Mouse (Mus musculus) liver, embryonic 12.5 days (tissue): ENCODE measurements around the gene Ccdc113. TPM values are rescaled to one million over a fixed set of nuclear protein-coding genes. Genes with fewer than 3 reads are reported as not detected.

Experiments
- ATAC-seq: fragments of 200-750 bp; cut with Nextera tagmentation; 2 replicates; pipeline ENCODE4 v1.8.0; 2017; ENCODE audit warnings: moderate number of reproducible peaks, mild to moderate bottlenecking, moderate library complexity
- H3K27ac ChIP-seq: fragments of 300-500 bp; sonication (generic); 2 replicates; pipeline ENCODE4 v1.5.1; 2016; ENCODE audit warnings: mild to moderate bottlenecking
- H3K27me3 ChIP-seq: fragments of 300-500 bp; sonication (generic); replicated peaks from 2 replicates; pipeline ENCODE4 v1.6.1; 2016; ENCODE audit warnings: mild to moderate bottlenecking, moderate library complexity
- H3K36me3 ChIP-seq: fragments of 300-500 bp; sonication (generic); 2 replicates; pipeline ENCODE4 v1.6.1; 2016; ENCODE audit warnings: mild to moderate bottlenecking, moderate library complexity
- H3K4me1 ChIP-seq: fragments of 300-500 bp; sonication (generic); 2 replicates; pipeline ENCODE4 v1.6.1; 2016
- H3K4me2 ChIP-seq: fragments of 300-500 bp; sonication (generic); 2 replicates; pipeline ENCODE4 v1.6.1; 2016; ENCODE audit warnings: mild to moderate bottlenecking, moderate library complexity
- H3K4me3 ChIP-seq: fragments of 300-500 bp; sonication (generic); 2 replicates; pipeline ENCODE4 v1.5.1; 2016; ENCODE audit warnings: mild to moderate bottlenecking, moderate library complexity
- H3K9ac ChIP-seq: fragments of 300-500 bp; sonication (generic); 2 replicates; pipeline ENCODE4 v1.6.1; 2016; ENCODE audit warnings: mild to moderate bottlenecking, moderate library complexity
- H3K9me3 ChIP-seq: fragments of 300-500 bp; sonication (generic); replicated peaks from 2 replicates; pipeline ENCODE4 v1.6.1; 2016; ENCODE audit warnings: mild to moderate bottlenecking, moderate library complexity
- WGBS: fragments of 180-500 bp; shearing (Covaris S2); methylation state at CpG from one replicate; pipeline ENCODE4 v1.1.7; 2016; ENCODE audit not compliant: insufficient replicate concordance; 5-methylcytosine and 5-hydroxymethylcytosine counted together
- polyA plus RNA-seq: library from polyadenylated mRNA; unstranded; fragments of >200 nt; fragmentation: Nextera tagmentation; extraction: Ambion mirVana; gene quantifications from 2 replicates; pipeline ENCODE4 v1.2.1, GENCODE M21; 2016

Gene Ccdc113
- polyA plus RNA-seq, 1 experiment from 2014 or later: not detected

DNA sequence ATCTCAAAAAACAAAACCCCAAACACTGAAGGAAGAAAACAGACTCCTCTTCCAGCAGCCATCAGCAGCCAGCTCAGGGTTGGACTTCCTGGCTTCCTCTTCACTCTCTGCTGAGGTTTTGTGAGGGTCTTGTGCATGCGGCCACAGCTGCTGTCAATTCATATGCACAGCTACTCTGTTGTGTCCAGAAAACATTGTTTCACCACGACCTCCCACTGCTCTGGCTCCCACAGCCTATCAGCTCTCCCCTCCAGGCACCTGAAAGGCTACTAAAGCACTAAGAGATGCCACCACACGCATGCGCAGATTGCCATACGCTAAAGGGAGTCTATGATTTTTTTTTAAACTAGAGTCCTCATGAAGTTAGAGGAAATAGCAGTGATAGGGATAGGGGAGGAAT lies 29.1 kb upstream of the Ccdc113 start:
- no peaks in the 10 kb centered on the region for H3K36me3 ChIP-seq
- H3K4me1 ChIP-seq: no peaks in the 10 kb centered on the region
- 0 out of 2 replicates have a peak, but pooled peaks cover 5% of the 10 kb centered on the region for H3K27me3 ChIP-seq
- H3K27ac ChIP-seq: no peak overlapping the region
- whole genome bisulfite sequencing: 61% methylated on average over 5 of the region's 5 CpGs
- no peak for ATAC-seq
- no peaks in the 10 kb centered on the region for H3K9me3 ChIP-seq
- no peak overlapping the region for H3K4me3 ChIP-seq
- no peak overlapping the region for H3K9ac ChIP-seq
- H3K4me2 ChIP-seq: no peak overlapping the region

DNA sequence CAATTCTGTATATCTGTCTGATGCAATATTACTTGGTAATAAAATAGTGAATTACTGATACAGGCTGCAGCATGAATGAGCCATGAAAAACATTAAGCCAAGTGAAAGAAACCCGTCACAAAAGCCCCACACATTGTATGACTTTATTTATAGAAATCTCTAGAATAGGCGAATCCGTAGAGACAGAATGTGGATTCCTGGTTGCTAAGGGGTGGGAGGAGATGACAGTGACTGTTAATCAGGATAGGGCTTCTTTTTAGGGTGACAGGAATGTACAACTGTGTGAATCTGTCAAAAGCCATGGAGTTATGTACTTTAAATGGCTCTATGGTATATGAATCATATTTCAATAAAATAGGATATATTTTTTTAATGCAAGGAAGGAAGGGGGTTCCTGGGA lies 28.3 kb upstream of the Ccdc113 start:
- ATAC-seq: no peak
- 0 out of 2 replicates have a peak, but pooled peaks cover 5% of the 10 kb centered on the region for H3K27me3 ChIP-seq
- H3K4me2 ChIP-seq: no peak overlapping the region
- H3K9me3 ChIP-seq: no peaks in the 10 kb centered on the region
- 75% methylated on average over 3 of the region's 3 CpGs for whole genome bisulfite sequencing
- no peak overlapping the region for H3K4me3 ChIP-seq
- H3K27ac ChIP-seq: no peak overlapping the region
- H3K36me3 ChIP-seq: no peaks in the 10 kb centered on the region
- H3K9ac ChIP-seq: no peak overlapping the region
- no peaks in the 10 kb centered on the region for H3K4me1 ChIP-seq

DNA sequence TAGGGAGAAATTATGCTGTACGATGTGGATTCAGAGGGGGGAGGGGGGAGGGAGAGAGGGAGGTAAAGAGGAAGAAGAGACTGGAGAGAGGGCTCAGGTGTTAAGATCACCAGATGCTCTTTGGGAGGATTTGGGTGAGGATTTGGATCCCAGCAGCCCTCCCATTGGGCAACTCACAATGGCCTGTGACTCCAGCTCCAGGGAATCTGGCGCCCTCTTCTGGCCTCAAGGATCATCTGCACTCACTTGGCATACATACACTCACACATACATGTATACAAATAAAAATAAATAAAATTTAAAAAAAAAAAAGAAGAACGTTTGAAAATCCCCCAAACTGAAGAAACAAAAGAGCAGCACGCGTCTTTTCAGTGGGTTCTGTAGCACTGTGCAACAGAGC lies 27.6 kb upstream of the Ccdc113 start:
- no peak for ATAC-seq
- no peaks in the 10 kb centered on the region for H3K4me1 ChIP-seq
- H3K36me3 ChIP-seq: no peaks in the 10 kb centered on the region
- no peak overlapping the region for H3K4me3 ChIP-seq
- no peak overlapping the region for H3K27ac ChIP-seq
- no peak overlapping the region for H3K4me2 ChIP-seq
- H3K9ac ChIP-seq: no peak overlapping the region
- H3K9me3 ChIP-seq: no peaks in the 10 kb centered on the region
- H3K27me3 ChIP-seq: 0 out of 2 replicates have a peak, but pooled peaks cover 5% of the 10 kb centered on the region
- WGBS: 66% methylated on average over 5 of the region's 5 CpGs

DNA sequence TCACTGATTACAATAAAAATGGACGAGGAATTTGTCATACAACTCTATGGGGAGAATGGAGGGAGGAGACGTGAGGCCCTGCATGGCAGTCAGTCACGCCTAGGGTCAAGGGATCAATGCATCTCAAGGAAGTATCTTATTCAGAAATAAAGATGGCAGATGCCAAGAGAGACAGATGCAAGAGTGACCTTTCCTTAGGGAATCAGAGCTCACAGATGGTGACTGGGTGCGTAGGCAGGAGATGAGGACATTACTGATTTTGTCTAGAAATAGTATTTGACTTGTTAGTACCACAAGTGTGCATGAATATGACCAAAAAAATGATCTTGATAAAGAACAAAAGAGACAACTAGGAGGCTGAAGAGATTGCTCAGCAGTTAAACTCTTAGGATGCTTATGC lies 21.6 kb upstream of the Ccdc113 start:
- 65% methylated on average over 4 of the region's 4 CpGs for WGBS
- Histone ChIP-seq H3K4me3 (no peak overlapping the region), H3K4me1 (no peaks in the 10 kb centered on the region), H3K27me3 (no peaks in the 10 kb centered on the region), H3K36me3 (no peaks in the 10 kb centered on the region), H3K27ac (no peak overlapping the region), H3K9me3 (no peaks in the 10 kb centered on the region), H3K4me2 (no peak overlapping the region), H3K9ac (no peak overlapping the region)
- ATAC-seq: no peak

DNA sequence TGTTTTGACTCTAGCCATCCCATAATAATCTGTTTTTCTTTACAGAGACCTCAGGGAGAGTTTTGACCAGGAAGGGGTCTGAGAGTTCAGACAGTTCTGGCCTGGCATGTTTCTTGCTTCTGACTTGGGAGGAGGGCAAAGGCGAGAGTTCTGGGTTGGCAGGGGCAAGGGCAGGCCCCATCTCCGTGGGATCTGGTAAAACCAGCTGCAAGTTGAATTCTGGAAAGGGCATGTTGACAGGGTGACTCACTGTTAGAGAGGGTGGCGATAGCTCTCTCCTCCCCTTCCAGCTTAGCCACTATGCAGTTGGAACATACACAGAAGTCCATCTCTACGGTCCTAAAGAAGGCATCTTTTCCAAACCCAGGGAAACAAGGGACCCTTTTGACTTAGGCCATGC lies 20.7 kb upstream of the Ccdc113 start:
- no peak overlapping the region for H3K9ac ChIP-seq
- no peak overlapping the region for H3K4me3 ChIP-seq
- 63% methylated on average over 4 of the region's 4 CpGs for WGBS
- ATAC-seq: no peak
- no peaks in the 10 kb centered on the region for H3K9me3 ChIP-seq
- no peaks in the 10 kb centered on the region for H3K4me1 ChIP-seq
- H3K27ac ChIP-seq: no peak overlapping the region
- H3K36me3 ChIP-seq: no peaks in the 10 kb centered on the region
- no peak overlapping the region for H3K4me2 ChIP-seq
- H3K27me3 ChIP-seq: no peaks in the 10 kb centered on the region

DNA sequence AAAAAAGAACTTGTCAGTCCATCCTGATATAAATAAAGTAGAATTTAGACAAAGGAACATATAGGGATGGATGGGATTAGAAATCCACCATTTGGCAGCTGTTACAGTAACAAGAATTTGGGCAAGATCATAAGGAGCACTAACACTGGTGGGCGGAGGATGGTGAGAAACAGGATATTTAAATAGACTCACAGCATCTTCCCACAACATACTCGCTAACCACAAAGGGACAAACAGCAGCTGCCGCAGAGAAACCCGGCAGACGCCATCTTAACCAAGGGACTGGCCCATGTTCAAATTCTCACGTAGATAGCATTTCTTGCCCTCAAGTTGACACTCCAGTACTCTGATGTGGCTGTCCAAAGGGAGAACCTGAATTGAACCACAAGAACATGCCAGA lies 17.0 kb upstream of the Ccdc113 start:
- Histone ChIP-seq H3K9ac (no peak overlapping the region), H3K4me1 (no peaks in the 10 kb centered on the region), H3K27me3 (no peaks in the 10 kb centered on the region), H3K4me2 (no peak overlapping the region), H3K27ac (no peak overlapping the region), H3K9me3 (no peaks in the 10 kb centered on the region), H3K4me3 (no peak overlapping the region), H3K36me3 (no peaks in the 10 kb centered on the region)
- ATAC-seq: no peak
- 71% methylated on average over 6 of the region's 6 CpGs for WGBS

DNA sequence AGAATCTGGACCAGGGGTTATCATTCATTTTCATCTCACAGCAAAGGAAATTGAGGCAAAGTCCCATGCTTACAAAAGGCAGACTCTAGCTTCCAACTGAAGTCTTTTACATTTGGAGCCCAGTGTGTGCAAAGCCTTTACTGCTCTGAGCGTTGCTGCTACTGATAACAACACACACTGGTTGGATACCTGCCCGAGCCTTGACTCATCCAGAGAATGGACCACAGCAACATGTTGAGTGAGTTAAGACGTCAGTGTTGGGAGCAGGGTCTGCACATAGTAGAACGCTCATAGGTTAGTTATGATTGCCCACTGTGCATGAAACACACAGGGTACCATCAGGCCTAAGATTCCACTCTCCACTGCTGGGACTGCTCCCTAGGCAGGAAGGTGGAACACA lies 9.9 kb upstream of the Ccdc113 start:
- WGBS: 63% methylated on average over 4 of the region's 4 CpGs
- ATAC-seq: no peak
- no peak overlapping the region for H3K9ac ChIP-seq

DNA sequence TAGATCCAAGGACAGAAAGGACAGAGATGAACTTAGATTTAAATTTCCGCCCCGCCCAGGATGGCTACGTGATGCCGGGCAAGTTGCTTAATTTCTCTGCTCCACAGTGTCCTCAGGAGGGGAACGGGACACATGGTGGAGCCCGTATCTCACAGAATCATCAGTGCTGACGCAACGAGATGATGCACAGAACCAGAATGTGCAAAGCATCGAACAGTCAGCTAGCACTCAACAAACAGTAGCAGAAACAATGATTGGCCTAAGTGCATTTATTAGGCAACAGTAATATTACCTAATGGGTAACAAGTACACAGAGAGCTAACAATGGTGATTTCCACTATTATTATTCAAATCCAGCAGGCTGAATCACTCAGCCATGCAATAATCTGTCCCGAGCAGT lies 5.7 kb upstream of the Ccdc113 start:
- H3K27me3 ChIP-seq: peaks cover 16% of the 10 kb centered on the region; the same call in 1 of the 2 replicates
- H3K9me3 ChIP-seq: no peaks in the 10 kb centered on the region
- no peak overlapping the region for H3K9ac ChIP-seq
- H3K4me1 ChIP-seq: no peaks in the 10 kb centered on the region
- no peak overlapping the region for H3K27ac ChIP-seq
- H3K36me3 ChIP-seq: no peaks in the 10 kb centered on the region
- H3K4me2 ChIP-seq: no peak overlapping the region
- H3K4me3 ChIP-seq: no peak overlapping the region
- no peak for ATAC-seq
- 74% methylated on average over 10 of the region's 10 CpGs for WGBS

More for the DNA sequence above, 9.9 kb upstream of the Ccdc113 start:
- H3K4me2 ChIP-seq: no peak overlapping the region
- no peak overlapping the region for H3K4me3 ChIP-seq
- H3K27ac ChIP-seq: no peak overlapping the region
- no peaks in the 10 kb centered on the region for H3K4me1 ChIP-seq
- no peaks in the 10 kb centered on the region for H3K36me3 ChIP-seq
- H3K9me3 ChIP-seq: no peaks in the 10 kb centered on the region
- H3K27me3 ChIP-seq: peaks cover 3% of the 10 kb centered on the region; the same call in 1 of the 2 replicates

DNA sequence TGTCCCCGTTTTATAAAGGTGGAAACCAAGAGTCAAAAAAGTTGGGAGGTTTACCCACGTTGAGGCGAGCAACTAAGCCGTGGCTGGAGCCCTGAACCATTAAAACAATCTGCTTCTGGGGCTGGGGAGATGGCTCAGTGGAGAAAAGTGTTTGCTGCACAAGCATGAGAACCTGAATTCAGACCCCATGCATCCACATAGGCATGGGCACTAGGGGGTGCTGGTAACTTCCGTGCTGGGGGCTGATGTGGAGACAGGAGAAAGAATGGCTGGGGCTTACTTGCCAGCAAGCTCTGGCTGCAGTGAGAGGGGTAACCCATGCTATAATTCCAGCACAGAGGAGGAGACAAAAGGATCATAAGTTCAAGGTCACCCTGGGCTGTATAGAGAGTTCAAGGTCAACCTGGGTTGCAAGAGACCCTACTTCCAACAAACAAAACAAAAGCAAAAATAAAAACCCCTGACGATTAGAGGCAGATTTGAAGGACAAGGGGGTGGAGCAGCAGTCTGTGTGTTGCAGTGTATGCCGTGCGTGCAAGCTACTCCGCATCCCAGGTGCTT lies 5.1 kb upstream of the Ccdc113 start:
- no peak overlapping the region for H3K27ac ChIP-seq
- WGBS: 49% methylated on average over 9 of the region's 9 CpGs
- H3K4me1 ChIP-seq: peaks cover 4% of the 10 kb centered on the region
- H3K4me3 ChIP-seq: no peak overlapping the region
- peaks cover 17% of the 10 kb centered on the region; the same call in 1 of the 2 replicates for H3K27me3 ChIP-seq
- no peak overlapping the region for H3K9ac ChIP-seq
- H3K4me2 ChIP-seq: no peak overlapping the region
- ATAC-seq: no peak
- no peaks in the 10 kb centered on the region for H3K36me3 ChIP-seq
- H3K9me3 ChIP-seq: no peaks in the 10 kb centered on the region

DNA sequence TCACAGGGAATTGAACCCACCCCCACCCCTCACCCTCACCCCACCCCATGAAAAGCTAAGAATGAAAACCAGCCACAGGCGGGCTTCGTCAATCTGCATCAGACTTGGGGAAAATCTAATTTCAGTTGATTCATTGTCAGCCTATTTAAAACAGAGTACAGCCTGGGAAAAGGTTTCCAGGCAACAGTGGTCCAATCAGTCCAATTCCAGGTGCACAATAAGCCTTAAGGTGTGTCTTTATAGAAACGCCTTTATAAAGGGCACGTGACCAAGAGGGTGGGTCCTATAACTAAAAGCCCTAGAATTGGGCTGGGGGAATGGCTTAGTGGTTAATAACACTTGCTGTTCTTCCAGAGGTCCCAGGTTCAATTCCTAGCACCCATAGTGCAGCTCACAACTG lies 1.7 kb upstream of the Ccdc113 start:
- no peak overlapping the region for H3K4me3 ChIP-seq
- 55% methylated on average over 4 of the region's 4 CpGs for WGBS
- H3K27ac ChIP-seq: no peak overlapping the region
- H3K9me3 ChIP-seq: no peaks in the 10 kb centered on the region
- peaks cover 10% of the 10 kb centered on the region for H3K4me1 ChIP-seq
- no peak for ATAC-seq
- no peak overlapping the region for H3K9ac ChIP-seq
- peaks cover 24% of the 10 kb centered on the region; the same call in 1 of the 2 replicates for H3K27me3 ChIP-seq
- no peaks in the 10 kb centered on the region for H3K36me3 ChIP-seq
- H3K4me2 ChIP-seq: no peak overlapping the region

DNA sequence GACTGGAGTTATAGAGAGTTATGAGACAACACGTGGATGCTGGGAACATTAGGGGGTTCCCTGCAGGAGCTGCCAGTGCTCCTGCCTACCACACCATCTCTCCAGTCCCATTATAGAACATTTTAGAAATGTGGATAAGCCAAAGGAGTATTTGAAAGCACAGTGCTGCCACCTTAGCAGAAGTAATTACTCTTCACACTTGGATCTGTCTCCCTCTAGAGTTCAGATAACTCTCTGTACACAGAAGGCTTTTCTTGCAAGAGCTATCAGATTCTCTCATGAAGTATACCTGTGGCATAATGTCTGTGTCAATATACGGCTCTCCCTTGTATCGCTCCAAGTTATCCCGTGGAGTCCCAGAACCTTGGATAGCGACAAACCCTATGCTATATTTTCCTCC lies 5.6 kb downstream of the Ccdc113 start:
- Histone ChIP-seq H3K27ac (no peak overlapping the region), H3K4me1 (no peaks in the 10 kb centered on the region), H3K36me3 (no peaks in the 10 kb centered on the region), H3K4me2 (no peak overlapping the region), H3K4me3 (no peak overlapping the region), H3K9me3 (no peaks in the 10 kb centered on the region), H3K9ac (no peak overlapping the region), H3K27me3 (peaks cover under 1% of the 10 kb centered on the region; the same call in 1 of the 2 replicates)
- ATAC-seq: no peak
- WGBS: 73% methylated on average over 5 of the region's 5 CpGs

DNA sequence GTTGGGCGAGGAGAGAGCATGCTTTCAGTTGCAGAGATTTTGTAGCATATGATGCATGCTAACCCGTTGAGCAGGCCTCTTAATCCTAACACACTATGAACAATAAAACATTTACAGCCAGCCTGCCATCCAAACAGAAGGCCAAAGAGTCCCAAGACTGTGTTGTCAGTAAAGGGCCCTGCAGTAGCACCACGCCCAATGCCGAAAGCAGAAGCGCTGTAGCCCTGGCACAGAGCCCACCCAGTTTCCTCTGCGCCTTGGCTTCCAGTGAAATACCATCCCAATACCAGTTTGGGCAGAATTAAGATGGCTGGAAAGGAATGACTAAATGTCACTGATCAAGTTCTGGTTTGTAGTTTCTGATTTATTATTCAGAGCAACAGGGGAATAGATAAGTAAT lies 8.3 kb downstream of the Ccdc113 start:
- H3K4me2 ChIP-seq: no peak overlapping the region
- H3K27ac ChIP-seq: no peak overlapping the region
- no peak for ATAC-seq
- no peaks in the 10 kb centered on the region for H3K27me3 ChIP-seq
- H3K9me3 ChIP-seq: no peaks in the 10 kb centered on the region
- H3K4me3 ChIP-seq: no peak overlapping the region
- 78% methylated on average over 6 of the region's 6 CpGs for WGBS
- no peaks in the 10 kb centered on the region for H3K36me3 ChIP-seq
- no peak overlapping the region for H3K9ac ChIP-seq
- no peaks in the 10 kb centered on the region for H3K4me1 ChIP-seq

DNA sequence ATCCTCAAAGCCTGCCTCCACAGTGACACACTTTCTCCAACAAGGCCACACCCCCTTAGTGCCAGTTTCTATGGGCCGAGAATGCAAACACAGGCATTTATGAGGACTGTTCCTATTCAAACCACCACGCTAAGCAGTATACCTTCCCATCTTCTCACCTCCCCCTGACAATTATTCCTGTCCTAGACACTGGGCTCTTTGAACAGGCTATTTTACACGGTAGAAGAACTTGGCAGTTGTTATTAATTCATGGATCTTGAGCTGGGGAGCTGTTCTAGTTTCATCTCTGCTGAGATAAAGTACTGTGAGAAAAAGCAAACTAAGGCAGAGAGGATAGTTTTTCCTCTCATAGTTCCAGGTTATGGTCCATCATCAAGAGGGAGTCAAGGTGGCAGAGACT lies 9.2 kb downstream of the Ccdc113 start:
- Histone ChIP-seq H3K4me1 (no peaks in the 10 kb centered on the region), H3K27ac (no peak overlapping the region), H3K27me3 (no peaks in the 10 kb centered on the region), H3K36me3 (no peaks in the 10 kb centered on the region), H3K9ac (no peak overlapping the region), H3K9me3 (no peaks in the 10 kb centered on the region), H3K4me3 (no peak overlapping the region), H3K4me2 (no peak overlapping the region)
- 65% methylated on average over 3 of the region's 3 CpGs for WGBS
- ATAC-seq: no peak
